Mouse (Mus musculus) B cell, adult (primary cell): Measurements from ENCODE around the gene Ccdc160. TPM values are rescaled to one million over a fixed set of nuclear protein-coding genes. Genes with fewer than 3 reads are reported as not detected.

ENCODE experiments used
- total RNA-seq: library from RNA; stranded (reverse); gene quantifications from 4 replicates; pipeline ENCODE4 v1.2.4, GENCODE M21; 2023; ENCODE audit not compliant: inconsistent age

Ccdc160 gene
- total RNA-seq = not detected in 4 replicates

GRCm38 (mm10) chrX:52790980-52791593 lies at the start of gene Ccdc160:
Gene Ccdc160 (plus strand): TSS chrX:52791200.

Other genes with a start within 250 kb of the Ccdc160 start
- gene Gpc3, start 177.2 kb upstream of the Ccdc160 start, total RNA-seq = 0.36 TPM in 1 of 4 replicates, not detected in the others
- gene Phf6, start 121.1 kb downstream of the Ccdc160 start, total RNA-seq = 25.3 to 37.5 TPM (median 32.4 TPM) in 4 replicates
- 44.6 to 51.9 TPM (median 47.1 TPM) in 4 replicates for gene Hprt, start 196.9 kb downstream of the Ccdc160 start, total RNA-seq